Mouse (Mus musculus): ENCODE results near the gene Alyref. TPM values are rescaled to one million over a fixed set of nuclear protein-coding genes. Genes with fewer than 3 reads are reported as not detected.

Gene Alyref
- 300 and 397 TPM in 2 replicates for total RNA-seq (2012; rRNA removed)

DNA sequence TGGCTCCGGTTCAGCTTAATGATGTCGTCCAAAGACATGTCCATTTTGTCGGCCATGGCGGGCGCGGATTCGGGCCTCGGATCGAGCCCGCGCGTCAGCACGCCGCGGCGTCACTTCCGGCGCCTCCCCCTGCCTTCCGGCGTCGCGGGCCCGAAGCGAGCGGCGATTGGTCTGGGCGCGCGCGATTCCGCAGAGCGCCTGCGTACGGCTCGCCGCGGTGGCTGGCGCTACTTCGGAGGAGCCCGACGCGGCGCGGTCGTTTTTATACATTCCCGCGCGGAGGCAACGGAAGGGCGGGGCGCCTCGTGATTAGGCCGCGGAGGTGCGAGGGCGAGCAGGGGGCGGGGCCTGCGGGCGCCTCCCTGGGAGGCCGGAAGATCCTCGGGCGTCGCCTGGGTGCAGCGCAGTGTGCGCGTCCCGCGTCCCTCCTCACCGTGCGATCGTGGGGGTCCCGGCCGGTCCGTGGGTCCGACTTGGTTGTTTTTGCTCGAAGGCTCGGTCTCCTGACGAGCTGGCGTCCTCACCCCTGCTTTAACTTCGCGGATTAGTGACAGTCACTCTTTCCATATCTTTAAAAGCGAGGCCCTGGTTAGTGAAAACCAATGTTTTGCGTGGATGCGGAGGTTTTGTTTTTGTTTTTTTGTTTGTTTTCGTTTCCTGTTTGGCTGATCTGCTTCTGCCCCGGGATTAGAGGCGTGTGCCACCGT, at the start of gene Alyref, which contains the start of gene Anapc11:
TSS of gene Alyref (minus strand) at position 83 of the 707 bp plus-strand sequence.
TSS of gene Anapc11 (plus strand) at position 139 of the 707 bp plus-strand sequence.
- TF ChIP-seq ZNF384 (IDR thresholded peaks at IDR 0.05; ENCODE audit: low read depth, low read length) (no peak), CHD2 (IDR thresholded peaks at IDR 0.05; ENCODE audit: low read depth, low read length) (no peak), HCFC1 (IDR thresholded peaks at IDR 0.05; ENCODE audit: borderline replicate concordance, insufficient read depth, low read length) (no peak), ZC3H11A (IDR thresholded peaks at IDR 0.05; ENCODE audit: borderline replicate concordance, low read depth, low read length) (no peak), MAFK (IDR thresholded peaks at IDR 0.05; ENCODE audit: insufficient read depth, low read depth, low read length) (no peak)
- peaks cover 4 to 7% of the 10 kb centered on the region in 2 experiments; a peak in 3 of 4 replicates for H3K4me1 ChIP-seq (ENCODE audit: control insufficient read depth in 2 of 2, insufficient read depth in 2 of 2, low read length in 2 of 2, poor library complexity in 1 of 2)

GRCm38 (mm10) chr11:120647047-120647830, 49.1 kb upstream of the Alyref start:
- Histone ChIP-seq H3K9me3 (ENCODE audit: control insufficient read depth, insufficient read depth, low read depth, low read length) (no peaks in the 10 kb centered on the region), H3K27ac (ENCODE audit: insufficient read depth, low read depth, low read length, poor library complexity, severe bottlenecking) (no peak overlapping the region), H3K36me3 (ENCODE audit: control insufficient read depth, insufficient read depth, low read length, poor library complexity, severe bottlenecking) (no peaks in the 10 kb centered on the region), H3K4me1 (ENCODE audit: control insufficient read depth in 2 of 2, insufficient read depth in 2 of 2, low read length in 2 of 2, poor library complexity in 1 of 2) (peaks cover 0 to 12% of the 10 kb centered on the region in 2 experiments; a peak in 1 of 4 replicates), H3K4me3 (ENCODE audit: insufficient read depth in 1 of 2, low read depth in 1 of 2, low read length in 2 of 2, poor library complexity in 1 of 2, severe bottlenecking in 1 of 2) (peak overlapping the region; percentile 51), H3K9ac (ENCODE audit: insufficient read depth, low read depth, low read length, poor library complexity, severe bottlenecking) (0 out of 2 replicates have a peak overlapping the region, but pooled peaks have one; percentile 35)
- no peak for DNase-seq (ENCODE audit: low read depth, low spot score)
- TF ChIP-seq HCFC1 (IDR thresholded peaks at IDR 0.05; ENCODE audit: borderline replicate concordance, insufficient read depth, low read length) (no peak), ZC3H11A (IDR thresholded peaks at IDR 0.05; ENCODE audit: borderline replicate concordance, low read depth, low read length) (no peak)
- in situ Hi-C loops (cut with MboI; ENCODE audit: low sequenced_read_pairs in 2 of 2, unreplicated experiment in 2 of 2): no loop called here

More for the DNA sequence above, at the start of gene Alyref, which contains the start of gene Anapc11:
- Histone ChIP-seq H3K9me3 (ENCODE audit: control insufficient read depth, insufficient read depth, low read depth, low read length) (no peaks in the 10 kb centered on the region), H3K9ac (ENCODE audit: insufficient read depth, low read depth, low read length, poor library complexity, severe bottlenecking) (peak within 1 kb of the TSS; percentile 95), H3K36me3 (ENCODE audit: control insufficient read depth, insufficient read depth, low read length, poor library complexity, severe bottlenecking) (peaks cover 43% of the 10 kb centered on the region), H3K4me3 (ENCODE audit: insufficient read depth in 1 of 2, low read depth in 1 of 2, low read length in 2 of 2, poor library complexity in 1 of 2, severe bottlenecking in 1 of 2) (peak within 1 kb of the TSS; percentile 86 to 87), H3K27ac (ENCODE audit: insufficient read depth, low read depth, low read length, poor library complexity, severe bottlenecking) (peak within 1 kb of the TSS; percentile 78)
- peak; percentile 90 for DNase-seq (ENCODE audit: low read depth, low spot score)
- in situ Hi-C loops (cut with MboI; ENCODE audit: low sequenced_read_pairs in 2 of 2, unreplicated experiment in 2 of 2): no loop called here

GRCm38 (mm10) chr11:120643601-120643987, 45.4 kb upstream of the Alyref start, which contains the start of gene Pycr1:
Pycr1 (minus strand) TSS chr11:120643769.
- Histone ChIP-seq H3K4me1 (ENCODE audit: control insufficient read depth in 2 of 2, insufficient read depth in 2 of 2, low read length in 2 of 2, poor library complexity in 1 of 2) (peaks cover 0 to 21% of the 10 kb centered on the region in 2 experiments; a peak in 1 of 4 replicates), H3K4me3 (ENCODE audit: insufficient read depth in 1 of 2, low read depth in 1 of 2, low read length in 2 of 2, poor library complexity in 1 of 2, severe bottlenecking in 1 of 2) (peak within 1 kb of the TSS; percentile 72 to 82), H3K9me3 (ENCODE audit: control insufficient read depth, insufficient read depth, low read depth, low read length) (no peaks in the 10 kb centered on the region), H3K36me3 (ENCODE audit: control insufficient read depth, insufficient read depth, low read length, poor library complexity, severe bottlenecking) (peaks cover 3% of the 10 kb centered on the region; the same call in 1 of the 2 replicates), H3K27ac (ENCODE audit: insufficient read depth, low read depth, low read length, poor library complexity, severe bottlenecking) (no peak within 1 kb of the TSS; the same call in 1 of the 2 replicates), H3K9ac (ENCODE audit: insufficient read depth, low read depth, low read length, poor library complexity, severe bottlenecking) (peak within 1 kb of the TSS; percentile 81)
- peak; percentile 87 for DNase-seq (ENCODE audit: low read depth, low spot score)
- no peak for TF ChIP-seq ZC3H11A (IDR thresholded peaks at IDR 0.05; ENCODE audit: borderline replicate concordance, low read depth, low read length)
- peak; percentile 37; the same call in 1 of the 2 replicates for TF ChIP-seq HCFC1 (IDR thresholded peaks at IDR 0.05; ENCODE audit: borderline replicate concordance, insufficient read depth, low read length)
- TF ChIP-seq CHD2 (IDR thresholded peaks at IDR 0.05; ENCODE audit: low read depth, low read length): 0 out of 2 replicates have a peak, but pooled peaks have one; percentile 47
- in situ Hi-C loops (cut with MboI; ENCODE audit: low sequenced_read_pairs in 2 of 2, unreplicated experiment in 2 of 2): no loop called here

DNA sequence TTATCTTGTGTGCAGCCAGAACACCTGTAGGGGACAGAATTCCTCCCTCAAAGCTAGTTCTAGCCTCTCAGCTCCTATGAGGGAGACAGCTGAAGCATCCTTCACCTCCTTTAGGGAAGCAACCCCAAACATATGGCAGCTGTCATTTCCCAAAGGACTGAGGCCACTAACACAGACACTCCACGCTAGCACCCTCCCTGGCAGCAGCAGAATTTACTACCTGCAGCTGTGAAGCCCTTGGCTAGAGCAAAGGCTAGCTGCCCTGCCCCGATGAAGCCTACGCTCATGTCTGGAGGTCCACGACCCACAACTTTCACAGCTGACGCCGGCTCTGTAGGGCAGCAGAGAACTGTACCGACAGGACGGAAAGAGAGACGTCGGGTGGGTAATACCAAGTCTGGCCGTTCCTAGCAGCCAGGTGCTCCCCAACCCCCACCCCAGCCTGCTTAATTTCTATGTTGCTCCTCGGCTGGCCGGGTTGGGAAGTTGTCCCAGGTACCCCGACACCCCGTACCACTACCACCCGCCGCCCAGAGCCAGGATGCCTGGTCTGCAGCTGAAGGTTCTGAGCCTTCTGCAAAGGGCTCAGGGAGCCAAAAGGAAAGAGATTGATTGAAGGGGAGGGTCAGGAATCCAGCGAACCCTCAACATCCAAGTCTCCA, 44.9 kb upstream of the Alyref start:
- H3K4me1 ChIP-seq (ENCODE audit: control insufficient read depth in 2 of 2, insufficient read depth in 2 of 2, low read length in 2 of 2, poor library complexity in 1 of 2): peaks cover 0 to 20% of the 10 kb centered on the region in 2 experiments; a peak in 1 of 4 replicates
- peak overlapping the region; percentile 81 for H3K9ac ChIP-seq (ENCODE audit: insufficient read depth, low read depth, low read length, poor library complexity, severe bottlenecking)
- in situ Hi-C loops (cut with MboI; ENCODE audit: low sequenced_read_pairs in 2 of 2, unreplicated experiment in 2 of 2): no loop called here
- H3K4me3 ChIP-seq (ENCODE audit: insufficient read depth in 1 of 2, low read depth in 1 of 2, low read length in 2 of 2, poor library complexity in 1 of 2, severe bottlenecking in 1 of 2): peak overlapping the region; percentile 72 to 82
- DNase-seq (ENCODE audit: low read depth, low spot score): no peak
- TF ChIP-seq MAFK (IDR thresholded peaks at IDR 0.05; ENCODE audit: insufficient read depth, low read depth, low read length) (no peak), ZNF384 (IDR thresholded peaks at IDR 0.05; ENCODE audit: low read depth, low read length) (no peak), CHD2 (IDR thresholded peaks at IDR 0.05; ENCODE audit: low read depth, low read length) (no peak), HCFC1 (IDR thresholded peaks at IDR 0.05; ENCODE audit: borderline replicate concordance, insufficient read depth, low read length) (no peak), ZC3H11A (IDR thresholded peaks at IDR 0.05; ENCODE audit: borderline replicate concordance, low read depth, low read length) (no peak)
- no peaks in the 10 kb centered on the region for H3K9me3 ChIP-seq (ENCODE audit: control insufficient read depth, insufficient read depth, low read depth, low read length)
- H3K36me3 ChIP-seq (ENCODE audit: control insufficient read depth, insufficient read depth, low read length, poor library complexity, severe bottlenecking): peaks cover 3% of the 10 kb centered on the region; the same call in 1 of the 2 replicates
- H3K27ac ChIP-seq (ENCODE audit: insufficient read depth, low read depth, low read length, poor library complexity, severe bottlenecking): no peak overlapping the region; the same call in 1 of the 2 replicates

All from ES-E14 (cell line).